Mouse (Mus musculus): ENCODE data around the gene Sorl1.
A peak's percentile ranks its signal among the peaks of the same experiment; 100 is the strongest.

The Sorl1 gene

DNA sequence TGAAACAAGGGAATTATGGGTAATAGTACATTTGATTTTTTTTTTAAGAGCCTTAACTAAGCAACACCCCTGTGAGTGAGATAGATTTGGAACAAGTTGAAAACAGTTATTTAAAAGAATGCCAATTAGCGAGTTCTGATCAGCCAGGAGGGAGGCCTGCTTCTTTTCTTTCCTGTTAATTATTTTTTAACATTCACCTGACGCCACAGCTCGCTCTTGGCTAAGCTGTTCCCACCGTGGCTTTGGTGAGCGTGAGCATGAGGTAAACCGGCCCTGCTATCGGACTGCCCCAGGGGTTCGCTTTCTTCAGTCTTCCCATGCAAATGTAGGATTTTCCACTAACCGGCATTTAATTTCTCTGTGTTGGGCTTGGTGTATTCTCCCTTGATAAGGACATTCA, 128.8 kb downstream of the Sorl1 start:
- DNase-seq = no peak

- no peak for DNase-seq
Measured at GRCm38 (mm10) chr9:41993821-41994220, 130.3 kb downstream of the Sorl1 start.

DNA sequence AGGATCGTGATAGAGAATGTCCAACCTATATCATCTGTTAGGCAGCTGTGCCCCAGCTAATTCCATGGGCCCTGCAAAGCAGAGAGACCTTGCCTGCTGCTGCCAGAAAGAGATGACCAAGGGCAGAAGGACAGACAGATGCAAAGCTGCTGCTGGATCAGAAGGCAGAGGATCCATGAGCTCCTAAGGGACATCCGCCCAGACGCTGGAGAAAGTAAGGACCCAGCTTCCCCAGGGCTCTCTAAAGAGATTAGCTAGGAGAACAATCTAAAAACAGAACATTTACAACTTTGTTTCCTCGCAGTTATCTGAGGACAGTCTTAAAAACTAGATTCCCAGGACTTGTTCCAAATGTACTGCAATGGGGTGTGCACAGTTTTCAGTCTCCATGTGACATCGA, 131.3 kb downstream of the Sorl1 start:
- DNase-seq = no peak

GRCm38 (mm10) chr9:41985636-41986035, 138.5 kb downstream of the Sorl1 start:
- DNase-seq = no peak

- DNase-seq = no peak
Measured at GRCm38 (mm10) chr9:41985052-41985451, 139.0 kb downstream of the Sorl1 start.

GRCm38 (mm10) chr9:41984306-41984705, 139.8 kb downstream of the Sorl1 start:
- no peak for DNase-seq

GRCm38 (mm10) chr9:41983286-41983685, 140.8 kb downstream of the Sorl1 start:
- no peak for DNase-seq

DNA sequence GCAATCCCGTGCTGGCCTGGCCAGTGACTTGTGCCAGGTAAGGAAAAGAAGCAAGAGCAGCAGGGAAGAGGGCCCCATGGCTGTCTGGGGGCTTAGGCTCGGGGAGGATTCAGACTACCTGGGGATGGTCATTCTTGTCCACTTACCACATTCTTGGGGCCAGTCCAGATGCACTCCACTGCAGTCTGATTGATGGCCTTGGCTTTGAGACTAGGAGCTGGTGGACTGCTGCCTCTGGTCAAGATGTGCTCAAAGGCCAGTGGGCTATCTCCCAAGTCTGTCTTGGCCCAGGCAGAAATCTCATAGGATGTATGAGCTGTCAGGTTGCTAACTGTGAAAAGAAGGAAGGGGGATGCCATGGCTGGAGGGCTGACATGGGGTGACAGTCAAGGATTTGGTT, 141.3 kb downstream of the Sorl1 start:
- no peak for DNase-seq

DNA sequence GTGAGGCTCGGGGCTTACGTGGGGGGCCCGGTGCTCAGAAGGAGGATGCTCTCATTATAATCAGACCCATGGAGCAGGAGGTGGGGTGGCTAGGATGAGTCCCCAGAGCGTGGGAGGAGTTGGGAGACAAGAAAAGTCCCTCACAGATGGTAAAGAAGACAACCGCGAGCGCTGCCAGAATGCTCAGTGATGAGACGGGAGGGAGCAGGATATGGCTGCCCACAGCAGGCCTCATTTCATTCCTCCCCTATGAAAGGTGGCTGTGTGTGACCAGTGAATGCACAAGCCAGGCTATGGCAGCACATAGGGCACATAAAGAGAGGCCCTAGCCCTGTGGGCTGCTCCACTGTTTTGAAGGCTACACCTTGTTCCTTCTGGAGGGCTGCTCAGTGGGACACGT, 142.1 kb downstream of the Sorl1 start:
- peak; percentile 57 for DNase-seq

DNA sequence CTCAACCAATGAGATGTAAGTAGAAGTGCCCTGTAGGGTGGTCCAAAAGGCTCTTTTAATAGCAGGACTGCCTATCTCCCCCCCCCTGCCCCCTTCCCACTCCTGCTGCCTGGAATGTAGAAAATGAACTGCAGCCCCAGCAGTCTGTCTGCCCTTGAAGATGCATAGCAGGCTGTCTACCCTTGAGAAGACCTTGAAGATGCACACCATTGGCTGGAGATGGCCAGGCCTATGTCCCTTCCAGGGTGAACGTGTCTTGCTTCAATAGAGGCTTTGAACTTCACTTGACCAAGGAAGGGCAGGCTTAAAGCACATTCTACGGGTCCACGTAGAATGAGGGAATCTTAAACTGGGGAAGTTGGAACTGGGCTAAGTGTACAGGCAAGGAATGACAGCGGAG, 142.8 kb downstream of the Sorl1 start:
- DNase-seq = no peak

DNA sequence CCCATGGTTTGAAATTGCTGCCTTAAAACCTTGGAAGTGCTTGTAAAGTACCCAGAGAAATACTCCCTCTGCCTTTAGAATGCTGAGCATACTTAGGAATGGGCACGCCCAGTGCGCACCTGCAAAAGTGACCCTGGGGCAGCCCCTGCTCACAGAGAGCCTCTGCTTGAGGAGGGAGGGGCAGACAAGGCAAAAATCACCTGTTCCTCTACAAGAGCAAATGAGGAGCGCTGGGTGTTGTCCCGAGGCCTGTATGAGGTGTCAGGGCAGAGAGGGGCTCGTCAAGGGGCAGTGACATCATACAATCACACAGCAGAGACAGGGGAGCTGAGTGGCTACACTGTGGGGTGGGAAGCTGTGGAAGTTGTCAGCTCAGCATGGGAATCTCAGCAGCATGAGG, 143.3 kb downstream of the Sorl1 start:
- DNase-seq = no peak

DNA sequence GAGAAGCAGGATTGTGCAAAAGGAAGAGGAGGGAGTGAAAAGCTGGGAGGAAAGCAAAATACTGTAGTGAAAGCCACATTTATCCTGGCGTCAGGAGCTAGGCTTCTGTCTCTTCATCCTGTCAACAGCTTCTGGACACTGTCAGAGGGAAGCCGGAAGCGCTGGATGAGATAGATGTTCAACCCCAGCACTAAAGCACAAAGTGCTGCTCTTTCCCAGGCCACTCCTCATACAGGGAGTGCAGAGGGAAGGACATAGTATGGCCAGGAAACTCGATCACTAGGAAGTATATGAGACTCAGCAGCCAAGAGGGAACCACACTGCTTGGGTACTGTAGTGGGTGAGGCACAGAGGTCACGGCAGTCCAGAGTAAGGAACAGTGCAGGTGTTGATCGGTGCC, 145.7 kb downstream of the Sorl1 start:
- DNase-seq = no peak

- DNase-seq = no peak
Measured at GRCm38 (mm10) chr9:41975968-41976367, 148.1 kb downstream of the Sorl1 start.

- peak; percentile 57 for DNase-seq
Measured at GRCm38 (mm10) chr9:41974661-41975060, 149.4 kb downstream of the Sorl1 start.

DNA sequence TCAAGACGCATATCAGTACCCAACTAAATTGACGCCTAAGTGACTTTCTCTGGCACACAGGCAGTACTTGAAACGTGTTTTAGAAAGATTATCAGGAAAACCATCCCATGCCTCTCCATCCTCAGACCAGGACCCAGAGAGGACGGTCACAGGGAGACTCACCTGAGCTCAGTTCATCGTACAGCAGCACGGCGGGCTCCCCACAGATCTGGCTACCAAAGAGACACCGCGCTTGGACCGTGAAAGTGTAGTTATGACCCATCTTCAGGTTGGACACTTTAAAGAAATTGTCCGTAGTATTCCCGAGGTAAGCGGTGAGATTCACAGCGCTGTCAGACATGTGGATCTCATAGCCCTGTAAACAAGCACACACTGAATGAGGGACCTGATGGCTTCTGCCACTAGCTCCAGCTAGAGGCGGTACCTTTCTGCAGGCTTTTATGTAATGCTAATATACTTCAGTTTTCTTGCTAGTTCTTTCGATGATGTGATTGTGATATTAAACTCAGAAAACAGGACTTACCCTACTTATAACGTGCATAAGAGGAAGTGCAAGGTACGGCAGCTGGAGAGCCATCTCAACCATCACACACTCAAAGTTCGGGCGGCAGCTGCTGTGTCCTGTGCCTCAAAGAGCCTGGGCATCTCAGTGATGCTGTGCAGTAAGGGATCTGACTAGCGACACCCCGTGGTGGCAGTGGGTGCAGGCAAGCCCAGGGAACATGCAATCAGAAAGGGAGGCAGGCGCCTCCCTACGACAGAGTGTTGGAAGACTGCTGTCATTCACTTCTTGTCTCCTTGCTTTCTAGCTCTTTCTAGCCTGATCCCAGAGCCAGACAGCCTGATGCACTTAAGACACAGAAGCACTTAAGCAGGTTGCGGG, 150.1 kb downstream of the Sorl1 start:
- peak; percentile 63 for DNase-seq

DNA sequence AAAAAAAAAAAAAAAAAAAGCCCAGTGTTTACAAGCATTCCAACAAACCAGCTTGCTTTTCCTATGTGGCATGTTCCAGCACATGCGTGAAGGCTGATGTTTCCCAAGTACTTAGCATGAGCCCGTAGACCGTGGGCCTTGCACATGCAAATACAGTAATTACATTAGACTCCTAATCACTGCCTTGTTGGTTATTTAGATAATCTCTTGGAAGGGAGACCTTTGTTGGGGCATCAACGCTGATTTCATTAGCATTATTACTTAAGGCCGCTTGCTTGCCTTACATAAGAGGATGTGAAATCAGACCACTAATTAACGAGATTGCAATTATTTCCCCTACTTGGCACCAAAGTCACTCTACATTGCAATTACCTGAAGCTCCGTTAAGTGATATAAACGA, 154.1 kb downstream of the Sorl1 start:
- no peak for DNase-seq

- no peak for DNase-seq
Measured at GRCm38 (mm10) chr9:41968673-41969460, 155.2 kb downstream of the Sorl1 start.

GRCm38 (mm10) chr9:41961274-41961673, 162.8 kb downstream of the Sorl1 start:
- no peak for DNase-seq

GRCm38 (mm10) chr9:41958282-41958681, 165.8 kb downstream of the Sorl1 start:
- no peak for DNase-seq

GRCm38 (mm10) chr9:41953486-41953885, 170.6 kb downstream of the Sorl1 start:
- no peak for DNase-seq

DNA sequence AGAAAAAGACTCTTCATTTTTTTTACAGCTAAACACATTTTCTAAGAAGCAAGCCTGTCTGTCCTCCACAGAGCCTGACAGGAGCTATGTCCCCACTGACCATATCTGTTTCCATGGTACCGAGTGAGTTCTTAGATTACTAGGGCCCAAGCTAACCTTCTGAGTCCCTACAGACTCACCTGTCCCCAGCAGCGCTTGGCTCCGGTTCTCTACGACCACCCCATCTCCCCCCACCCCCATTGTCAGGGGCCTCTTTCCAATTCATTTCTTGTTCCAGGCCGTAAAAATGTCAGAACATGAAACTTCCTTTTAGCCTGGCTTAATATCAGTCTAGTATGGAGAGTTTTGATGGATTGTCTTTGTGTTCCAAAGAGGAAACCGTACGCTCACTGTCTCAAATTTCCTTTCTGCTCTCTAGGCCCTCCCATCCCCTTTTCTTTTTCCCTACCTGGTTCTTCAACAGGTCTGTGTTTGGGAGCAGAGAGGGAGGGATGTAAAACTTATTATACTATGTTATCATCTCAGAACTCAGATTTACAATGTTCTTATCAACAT, 171.4 kb downstream of the Sorl1 start:
- no peak for DNase-seq

DNA sequence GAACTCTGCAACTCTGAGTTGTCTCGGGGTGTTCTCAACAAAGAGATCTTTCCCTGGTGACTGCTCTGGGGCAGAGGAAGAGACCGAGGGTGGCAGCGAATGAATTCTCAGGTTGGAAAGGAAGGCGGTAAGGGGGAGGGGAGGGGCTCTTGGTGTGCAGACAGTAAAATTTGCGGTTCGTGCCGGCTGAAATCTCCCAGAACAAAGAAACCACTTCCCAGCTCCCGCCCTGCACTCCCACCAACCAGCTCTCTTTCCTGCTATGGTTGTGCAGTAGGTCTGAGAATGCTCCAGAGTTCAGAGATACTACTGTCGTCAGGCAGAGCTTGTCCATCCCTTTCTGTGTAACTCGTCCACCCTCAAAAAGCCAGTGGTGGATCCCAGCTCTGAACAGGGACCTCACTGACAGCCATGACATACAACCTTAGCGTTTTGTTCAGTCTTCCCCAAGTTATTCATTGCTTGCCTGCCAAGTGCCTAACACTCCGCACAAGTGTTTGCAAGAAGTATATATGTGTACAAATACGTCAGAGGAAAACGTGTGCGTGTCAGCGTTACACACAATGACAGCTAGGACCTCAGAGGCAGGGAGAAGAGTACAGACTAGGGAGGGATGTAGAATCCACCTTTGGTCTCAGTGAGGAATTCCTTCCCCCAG, 172.5 kb downstream of the Sorl1 start:
- no peak for DNase-seq

GRCm38 (mm10) chr9:41950991-41951451, 173.1 kb downstream of the Sorl1 start:
- peak; percentile 71 for DNase-seq

All from cerebellum, adult 9-10 months (tissue).